Mouse (Mus musculus) MEL (cell line): ENCODE measurements around the gene Slc41a3.

Experiments used
- CTCF ChIP-seq, 3 experiments: IDR thresholded peaks in 2 of 3; conservative IDR thresholded peaks in 1 of 3; 2 replicates each; pipeline ENCODE4 v1.5.1; 2011 to 2012; ENCODE audit warnings: low read length in 3 of 3, low read depth in 2 of 3, mild to moderate bottlenecking in 2 of 3, improper control_type of control experiment in 1 of 3, inconsistent platforms in 1 of 3, mixed read lengths in 1 of 3, moderate library complexity in 1 of 3; ENCODE audit not compliant: control insufficient read depth in 1 of 3, insufficient read depth in 1 of 3, poor library complexity in 1 of 3, severe bottlenecking in 1 of 3
- EP300 ChIP-seq, 2 experiments: IDR thresholded peaks; 2 replicates each; pipeline ENCODE4 v1.6.1; 2011; ENCODE audit warnings: improper control_type of control experiment in 2 of 2, low read length in 2 of 2, low read depth in 1 of 2, mild to moderate bottlenecking in 1 of 2
- GATA1 ChIP-seq: IDR thresholded peaks from 2 replicates; pipeline ENCODE4 v1.6.1; 2011; ENCODE audit warnings: low read depth, low read length, improper control_type of control experiment
- MAFK ChIP-seq: IDR thresholded peaks from 2 replicates; pipeline ENCODE4 v1.6.1; 2011; ENCODE audit warnings: low read depth, mild to moderate bottlenecking, low read length, improper control_type of control experiment, borderline replicate concordance
- POLR2A ChIP-seq, 2 experiments: IDR thresholded peaks; 2 replicates each; pipeline ENCODE4 v1.6.1; 2011 to 2012; ENCODE audit warnings: low read length in 2 of 2, mild to moderate bottlenecking in 2 of 2, control low read depth in 1 of 2, improper control_type of control experiment in 1 of 2, low read depth in 1 of 2, moderate library complexity in 1 of 2; ENCODE audit not compliant: control insufficient read depth in 1 of 2, insufficient read depth in 1 of 2, poor library complexity in 1 of 2
- RCOR1 ChIP-seq: IDR thresholded peaks from 2 replicates; pipeline ENCODE4 v1.6.1; 2012; ENCODE audit warnings: low read depth, mild to moderate bottlenecking, inconsistent platforms, low read length, improper control_type of control experiment
- TAL1 ChIP-seq: IDR thresholded peaks from 2 replicates; pipeline ENCODE4 v1.6.1; 2012; ENCODE audit warnings: mild to moderate bottlenecking, inconsistent platforms, low read length, moderate library complexity, mixed read lengths
- UBTF ChIP-seq: IDR thresholded peaks from 2 replicates; pipeline ENCODE4 v1.6.1; 2012; ENCODE audit warnings: low read depth, mild to moderate bottlenecking, inconsistent platforms, low read length, improper control_type of control experiment, moderate library complexity, borderline replicate concordance; ENCODE audit not compliant: insufficient read depth
- USF1 ChIP-seq: IDR thresholded peaks from 2 replicates; pipeline ENCODE4 v1.6.1; 2014; ENCODE audit warnings: low read depth, mild to moderate bottlenecking, inconsistent platforms, low read length, improper control_type of control experiment, moderate library complexity

DNA sequence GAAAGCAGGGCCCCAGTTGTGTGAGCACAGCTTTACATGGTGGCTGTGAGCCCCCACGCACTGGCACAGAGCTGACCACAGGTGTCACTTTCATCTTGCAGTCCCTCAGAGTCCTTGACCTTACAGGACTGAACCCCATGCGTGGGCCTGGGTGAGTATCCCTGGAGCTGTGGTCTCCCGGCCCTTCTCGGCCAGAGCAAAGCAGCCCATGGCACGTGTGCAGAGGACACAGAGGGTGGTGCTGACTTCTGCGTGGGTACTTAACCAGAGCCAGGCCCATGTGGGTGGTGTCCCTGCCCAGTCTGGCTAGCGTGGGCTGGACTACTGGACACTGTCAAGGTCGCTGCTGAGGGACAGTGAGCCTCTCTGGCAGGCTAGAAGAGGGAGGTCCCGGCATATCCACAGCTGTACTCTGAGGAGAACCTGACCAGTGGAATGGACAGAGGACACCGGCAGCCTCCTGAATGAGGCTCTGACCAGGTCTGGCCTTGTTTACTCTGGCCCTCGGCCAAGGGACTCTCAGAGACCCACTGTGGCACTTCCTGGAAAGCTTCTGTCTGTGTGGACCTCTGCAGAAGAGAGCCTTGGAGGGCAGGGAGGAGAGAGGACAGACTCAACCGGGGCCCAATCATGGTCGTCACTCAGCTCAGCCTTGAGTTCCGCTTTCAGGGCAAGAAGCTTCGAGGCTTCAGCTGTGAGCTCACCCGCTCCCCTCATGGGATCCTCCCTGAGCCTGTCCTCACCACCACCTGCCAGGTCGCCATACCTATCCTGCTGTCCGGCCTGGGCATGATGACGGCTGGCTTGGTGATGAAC lies 14.5 kb downstream of the Slc41a3 start:
- TF ChIP-seq CTCF (IDR thresholded peaks at IDR 0.05 in 2 of 3, conservative IDR thresholded peaks at IDR 0.05 in 1 of 3; ENCODE audit: control insufficient read depth in 1 of 3, insufficient read depth in 1 of 3, low read depth in 2 of 3, low read length in 3 of 3, poor library complexity in 1 of 3, severe bottlenecking in 1 of 3) (no peak), GATA1 (no peak), USF1 (peak; percentile 47; the same call in 1 of the 2 replicates), POLR2A (IDR thresholded peaks at IDR 0.05; ENCODE audit: control insufficient read depth in 1 of 2, insufficient read depth in 1 of 2, low read depth in 1 of 2, low read length in 2 of 2, poor library complexity in 1 of 2) (peak; percentile 57 to 73), MAFK (no peak), TAL1 (no peak), EP300 (IDR thresholded peaks at IDR 0.05; ENCODE audit: low read depth in 1 of 2, low read length in 2 of 2) (no peak), UBTF (no peak), RCOR1 (no peak)
